8 mouse cellular contexts compared by ENCODE assay signal in genomic region chr4:134397121-134397520, GRCm38 (mm10). TPM values are rescaled to one million over a fixed set of nuclear protein-coding genes. Genes with fewer than 3 reads are reported as not detected.
DNase-seq lines count a peak whose midpoint lies in the region; ATAC-seq and TF ChIP-seq lines count a peak whose summit lies in the region.

No protein-coding gene starts in this region.

- peak overlapping the region; percentile 90 for H3K27ac ChIP-seq in intestine, postnatal 0 days (ENCODE audit: low read depth, low read length)
- H3K27ac ChIP-seq in liver, embryonic 15.5 days (replicated peaks) = peak overlapping the region; percentile 78
- H3K27ac ChIP-seq in neural tube, embryonic 14.5 days (ENCODE audit: low read depth, low read length) = no peak overlapping the region; the same call in 1 of the 2 replicates

- peak overlapping the region; percentile 83 for H3K4me2 ChIP-seq in intestine, postnatal 0 days (replicated peaks; ENCODE audit: low read depth)
- peak overlapping the region; percentile 80 for H3K4me2 ChIP-seq in liver, embryonic 15.5 days
- peak overlapping the region; percentile 88 for H3K4me2 ChIP-seq in neural tube, embryonic 14.5 days (ENCODE audit: low read depth, low read length)

- WGBS in intestine, postnatal 0 days = 13% methylated on average over 7 of the region's 7 CpGs
- 30% methylated on average over 7 of the region's 7 CpGs for WGBS in liver, embryonic 15.5 days (ENCODE audit: insufficient replicate concordance)
- 41% methylated on average over 7 of the region's 7 CpGs for WGBS in neural tube, embryonic 14.5 days

- H3K27me3 ChIP-seq in intestine, postnatal 0 days (replicated peaks; ENCODE audit: control insufficient read depth, insufficient read depth, low read length) = no peaks in the 10 kb centered on the region
- peaks cover 3% of the 10 kb centered on the region; the same call in 1 of the 2 replicates for H3K27me3 ChIP-seq in liver, embryonic 15.5 days
- H3K27me3 ChIP-seq in neural tube, embryonic 14.5 days (ENCODE audit: control insufficient read depth, insufficient read depth, low read length) = no peaks in the 10 kb centered on the region

- H3K4me1 ChIP-seq in intestine, postnatal 0 days (replicated peaks; ENCODE audit: control insufficient read depth, insufficient read depth, low read length) = peaks cover 3% of the 10 kb centered on the region
- H3K4me1 ChIP-seq in liver, embryonic 15.5 days (replicated peaks) = peaks cover 44% of the 10 kb centered on the region
- peaks cover 10% of the 10 kb centered on the region; the same call in 1 of the 2 replicates for H3K4me1 ChIP-seq in neural tube, embryonic 14.5 days (ENCODE audit: control insufficient read depth, insufficient read depth, low read length)

- DNase-seq in embryo, embryonic 10.5 days (ENCODE audit: low spot score) = peak; percentile 42
- DNase-seq in embryo, embryonic 11 days = no peak
- peak; percentile 76 for DNase-seq in cerebellum, adult 9-11 months
- DNase-seq in gastrocnemius, postnatal 25 days = peak; percentile 46
- no peak for DNase-seq in frontal cortex, postnatal 25 days (ENCODE audit: low spot score in 2 of 2)

- no peaks in the 10 kb centered on the region for H3K36me3 ChIP-seq in intestine, postnatal 0 days (ENCODE audit: control insufficient read depth, insufficient read depth)
- H3K36me3 ChIP-seq in liver, embryonic 15.5 days (replicated peaks) = no peaks in the 10 kb centered on the region
- H3K36me3 ChIP-seq in neural tube, embryonic 14.5 days (ENCODE audit: control insufficient read depth, insufficient read depth, low read length) = no peaks in the 10 kb centered on the region

- no peak overlapping the region for H3K9ac ChIP-seq in intestine, postnatal 0 days (ENCODE audit: low read depth, low read length)
- peak overlapping the region; percentile 58; the same call in 1 of the 2 replicates for H3K9ac ChIP-seq in liver, embryonic 15.5 days
- 0 out of 2 replicates have a peak overlapping the region, but pooled peaks have one; percentile 12 for H3K9ac ChIP-seq in neural tube, embryonic 14.5 days (replicated peaks; ENCODE audit: low read depth, low read length)

- H3K4me3 ChIP-seq in intestine, postnatal 0 days (ENCODE audit: low read depth, low read length) = peak overlapping the region; percentile 46
- peak overlapping the region; percentile 57 for H3K4me3 ChIP-seq in liver, embryonic 15.5 days (replicated peaks)
- no peak overlapping the region for H3K4me3 ChIP-seq in neural tube, embryonic 14.5 days (ENCODE audit: low read depth, low read length)

- ATAC-seq in intestine, postnatal 0 days = peak; percentile 81
- ATAC-seq in liver, embryonic 15.5 days (ENCODE audit: insufficient read depth) = no peak
- ATAC-seq in neural tube, embryonic 14.5 days (ENCODE audit: low read depth) = no peak

- H3K9me3 ChIP-seq in intestine, postnatal 0 days (ENCODE audit: control insufficient read depth) = no peaks in the 10 kb centered on the region
- no peaks in the 10 kb centered on the region for H3K9me3 ChIP-seq in liver, embryonic 15.5 days (replicated peaks)
- no peaks in the 10 kb centered on the region for H3K9me3 ChIP-seq in neural tube, embryonic 14.5 days (ENCODE audit: control insufficient read depth, low read length)

- TF ChIP-seq CTCF in intestine, postnatal 0 days (IDR thresholded peaks at IDR 0.05; ENCODE audit: low read depth) = peak; percentile 56

RNA-seq across cellular contexts. Expression of gene Pafah2, which starts 1.0 kb away (rescaled TPM):
- 1 to 10 TPM; 3.2 TPM for total RNA-seq in gastrocnemius, postnatal 25 days (2021)
- 39.8 and 49.2 TPM in 2 replicates for polyA plus RNA-seq in intestine, postnatal 0 days (2015; fragmentation: Nextera tagmentation; extraction: Ambion mirVana)
- 5.4 and 6.8 TPM in 2 replicates for polyA plus RNA-seq in liver, embryonic 15.5 days (2015; fragmentation: Nextera tagmentation; extraction: Ambion mirVana)
- 7.7 and 7.8 TPM in 2 replicates for polyA plus RNA-seq in neural tube, embryonic 14.5 days (2014; fragmentation: Nextera tagmentation; extraction: Ambion mirVana)

RNA-seq across cellular contexts. Expression of gene Extl1, which starts 13.5 kb away (rescaled TPM):
- total RNA-seq in gastrocnemius, postnatal 25 days (2021) = 10 to 100 TPM; 25.5 to 29.2 TPM
- 1.0 and 1.2 TPM in 2 replicates for polyA plus RNA-seq in intestine, postnatal 0 days (2015; fragmentation: Nextera tagmentation; extraction: Ambion mirVana)
- 0.09 and 0.22 TPM in 2 replicates for polyA plus RNA-seq in liver, embryonic 15.5 days (2015; fragmentation: Nextera tagmentation; extraction: Ambion mirVana)
- 0.31 and 0.53 TPM in 2 replicates for polyA plus RNA-seq in neural tube, embryonic 14.5 days (2014; fragmentation: Nextera tagmentation; extraction: Ambion mirVana)

RNA-seq across cellular contexts. Expression of gene Slc30a2, which starts 54.1 kb away (rescaled TPM):
- total RNA-seq in gastrocnemius, postnatal 25 days (2021) = 1 to 10 TPM; 1.4 to 7.2 TPM
- 15.4 and 39.1 TPM in 2 replicates for polyA plus RNA-seq in intestine, postnatal 0 days (2015; fragmentation: Nextera tagmentation; extraction: Ambion mirVana)
- 0.06 TPM in 1 of 2 replicates, not detected in the other for polyA plus RNA-seq in liver, embryonic 15.5 days (2015; fragmentation: Nextera tagmentation; extraction: Ambion mirVana)
- 0.10 and 0.16 TPM in 2 replicates for polyA plus RNA-seq in neural tube, embryonic 14.5 days (2014; fragmentation: Nextera tagmentation; extraction: Ambion mirVana)

Comparison
In these comparisons a context has a peak if more than half of its experiments do, and no peak if none do; other contexts are left out.
1. DNase-seq: peak in embryo, embryonic 10.5 days (single experiment), cerebellum, adult 9-11 months (single experiment) and gastrocnemius, postnatal 25 days (single experiment); none in embryo, embryonic 11 days (single experiment) and frontal cortex, postnatal 25 days (0 of 2).
2. RNA of gene Slc30a2, which starts 54.1 kb away (polyA plus RNA-seq): 15.4 to 39.1 TPM in intestine, postnatal 0 days; 0.10 to 0.16 TPM in neural tube, embryonic 14.5 days and 0.06 TPM in liver, embryonic 15.5 days; every median in the first group is over 10 times any median in the second.
3. Peak in every context shown above with its lines, with median percentiles within 50 percentile points of each other: H3K4me2 ChIP-seq.